Mouse (Mus musculus) C2C12 (cell line): ENCODE measurements around the gene P3h2.

Experiments used
- CTCF ChIP-seq: IDR thresholded peaks from one replicate; pipeline ENCODE4 v1.5.1; 2011; ENCODE audit not compliant: control insufficient read depth, insufficient read depth, insufficient read length
- MAX ChIP-seq: IDR thresholded peaks from one replicate; pipeline ENCODE4 v1.6.1; 2011; ENCODE audit warnings: mild to moderate bottlenecking, control low read depth

GRCm38 (mm10) chr16:26100167-26100566, 5.4 kb downstream of the P3h2 start:
- no peak for TF ChIP-seq MAX
- TF ChIP-seq CTCF: no peak
